Mouse (Mus musculus) heart, adult 11 months (tissue): ENCODE measurements around the gene Frmd4b.

Experiments
- DNase-seq: peaks from one replicate; pipeline ENCODE4 v3.0.0; 2022

The Frmd4b gene

DNA sequence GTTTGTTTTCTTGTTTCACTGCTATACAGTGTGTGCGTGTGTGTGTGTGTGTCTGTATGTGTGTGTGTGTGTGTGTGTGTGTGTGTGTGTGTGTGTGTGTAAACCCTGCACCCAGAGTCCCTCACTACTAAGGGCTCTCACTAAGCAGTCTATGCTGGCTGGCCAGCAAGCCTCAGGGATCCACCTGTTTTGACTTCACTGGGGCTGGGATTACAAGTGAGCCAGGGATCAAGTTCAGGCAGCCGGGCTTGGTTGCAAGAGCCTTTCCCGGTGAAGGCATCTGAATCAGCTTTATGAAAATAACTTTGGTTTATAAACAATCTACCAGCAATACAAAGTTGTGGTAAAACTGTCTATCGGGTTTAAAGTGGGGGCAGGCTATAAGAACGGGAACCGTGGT lies 206.0 kb downstream of the Frmd4b start:
- no peak for DNase-seq

- peak; percentile 91 for DNase-seq
These were observed 207.7 kb downstream of the Frmd4b start for GRCm38 (mm10) chr6:97409467-97410239.

DNA sequence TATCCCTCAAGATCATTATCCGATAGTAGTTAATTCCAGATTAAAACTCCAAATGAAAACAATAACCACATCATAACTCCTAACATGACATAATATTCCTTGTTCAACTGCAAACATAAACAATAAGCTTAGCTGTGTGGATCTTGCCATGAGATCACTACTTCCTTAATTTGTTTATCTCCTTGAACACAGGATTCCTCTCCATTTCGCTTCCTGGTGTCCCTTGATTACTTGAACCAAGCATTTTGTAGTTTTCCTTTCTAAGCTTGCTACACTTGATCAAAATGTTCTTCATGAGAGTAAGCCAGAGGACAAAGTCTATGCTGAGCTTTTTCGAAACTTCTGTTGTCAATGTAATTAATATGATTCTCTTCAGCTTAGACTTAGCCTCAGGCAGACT lies 209.4 kb downstream of the Frmd4b start:
- no peak for DNase-seq

- peak; percentile 88 for DNase-seq
These were observed 209.9 kb downstream of the Frmd4b start for GRCm38 (mm10) chr6:97407425-97407824.

DNA sequence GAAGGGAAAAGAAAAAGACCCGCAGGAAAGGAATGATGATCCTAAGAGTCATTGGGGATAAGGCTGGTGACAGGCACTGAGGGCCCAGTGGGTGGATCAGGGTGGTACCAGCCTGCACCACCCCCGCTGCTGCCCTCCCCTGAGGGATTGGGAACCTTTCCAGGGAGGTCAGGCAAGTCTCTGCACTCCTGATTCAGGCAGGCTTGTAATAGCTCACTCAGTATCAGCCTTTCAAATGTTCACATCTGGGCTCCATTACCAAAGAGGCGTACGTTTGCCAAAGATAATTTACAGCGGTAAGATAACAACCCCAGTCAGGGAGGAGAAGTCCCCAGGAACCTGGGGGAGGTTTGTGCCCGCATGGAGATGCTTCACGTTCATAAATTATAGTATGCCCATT lies 212.0 kb downstream of the Frmd4b start:
- peak; percentile 95 for DNase-seq

DNA sequence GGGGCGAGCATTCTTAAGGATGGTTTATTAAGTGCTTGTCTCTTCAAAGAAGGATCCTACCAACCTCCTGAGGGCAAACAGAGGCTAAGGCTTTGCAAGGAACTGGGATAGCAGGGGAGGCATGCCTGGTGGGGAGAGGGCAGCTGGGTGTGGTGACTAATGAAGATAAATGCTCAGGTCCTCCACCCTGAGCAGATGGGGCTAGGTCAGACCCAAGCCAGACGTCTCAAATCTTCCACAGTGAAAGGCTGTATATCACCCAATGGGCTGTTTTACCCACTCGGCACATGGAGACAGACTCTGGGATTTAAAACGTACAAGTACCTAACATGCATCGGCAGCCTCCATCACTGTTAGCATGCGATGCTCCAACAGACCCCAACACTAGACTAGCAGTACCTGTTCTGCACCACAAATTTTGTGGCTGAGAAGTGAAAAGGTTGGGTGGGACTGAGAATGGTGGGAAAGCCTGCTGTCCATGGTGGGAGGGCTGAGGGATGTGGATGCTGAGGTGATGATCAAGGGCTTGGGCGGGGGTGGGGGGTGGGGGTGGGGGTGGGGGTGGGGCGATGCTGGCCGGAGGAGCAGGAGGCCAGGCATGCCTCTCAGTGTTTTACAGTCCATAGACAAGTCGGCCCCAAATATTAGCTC lies 214.4 kb downstream of the Frmd4b start:
- DNase-seq: peak; percentile 68

GRCm38 (mm10) chr6:97400446-97400845 lies 216.9 kb downstream of the Frmd4b start:
- DNase-seq: peak; percentile 79

DNA sequence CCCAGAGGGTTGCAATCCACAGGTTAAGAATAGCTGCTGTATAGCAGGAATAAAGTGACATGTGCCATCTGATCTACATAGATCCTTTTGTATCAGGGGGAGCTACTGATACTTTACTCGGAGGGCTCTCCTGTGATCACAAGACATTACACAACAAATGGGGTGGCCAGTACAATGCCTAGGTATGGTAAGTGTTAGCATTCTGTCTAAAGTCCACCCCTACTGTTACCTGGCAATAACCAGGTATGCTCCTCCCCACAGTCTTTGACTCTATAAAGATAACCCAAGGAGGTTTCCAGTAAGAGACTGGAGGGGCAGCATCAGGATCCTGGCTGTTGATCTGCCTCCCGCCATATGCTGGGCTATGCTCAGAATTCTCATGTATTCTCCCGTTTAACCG lies 219.4 kb downstream of the Frmd4b start:
- no peak for DNase-seq

GRCm38 (mm10) chr6:97396957-97397354 lies 220.4 kb downstream of the Frmd4b start:
- peak; percentile 88 for DNase-seq

GRCm38 (mm10) chr6:97396351-97396956 lies 220.9 kb downstream of the Frmd4b start:
- peak; percentile 88 for DNase-seq

GRCm38 (mm10) chr6:97395477-97396350 lies 221.6 kb downstream of the Frmd4b start:
- DNase-seq: peak; percentile 94

GRCm38 (mm10) chr6:97394473-97395075 lies 222.8 kb downstream of the Frmd4b start:
- peak; percentile 85 for DNase-seq

GRCm38 (mm10) chr6:97392912-97393311 lies 224.4 kb downstream of the Frmd4b start:
- peak; percentile 64 for DNase-seq

- peak; percentile 77 for DNase-seq
These were observed 230.0 kb downstream of the Frmd4b start for GRCm38 (mm10) chr6:97387388-97387787.

DNA sequence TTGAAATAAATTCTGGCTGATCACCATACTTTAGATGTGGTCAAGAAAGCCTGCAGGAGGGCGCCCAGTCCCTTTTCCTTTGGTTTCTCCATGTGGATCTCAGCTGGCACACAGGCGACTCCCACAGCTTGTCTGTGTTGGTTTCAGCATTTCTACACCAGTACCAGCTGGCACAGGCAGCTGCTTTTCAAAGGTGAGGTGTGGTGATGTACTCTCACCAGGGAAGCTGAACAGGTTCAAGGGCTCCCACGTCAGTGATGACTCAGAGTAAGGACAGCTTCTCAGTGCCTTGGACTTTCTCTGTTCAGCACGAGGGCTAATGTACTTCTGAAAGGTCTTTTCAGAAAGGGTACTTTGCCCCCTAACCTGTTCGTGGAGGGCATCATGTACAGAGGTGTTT lies 232.4 kb downstream of the Frmd4b start:
- peak; percentile 75 for DNase-seq

- peak; percentile 78 for DNase-seq
These were observed 236.1 kb downstream of the Frmd4b start for GRCm38 (mm10) chr6:97381275-97381674.

DNA sequence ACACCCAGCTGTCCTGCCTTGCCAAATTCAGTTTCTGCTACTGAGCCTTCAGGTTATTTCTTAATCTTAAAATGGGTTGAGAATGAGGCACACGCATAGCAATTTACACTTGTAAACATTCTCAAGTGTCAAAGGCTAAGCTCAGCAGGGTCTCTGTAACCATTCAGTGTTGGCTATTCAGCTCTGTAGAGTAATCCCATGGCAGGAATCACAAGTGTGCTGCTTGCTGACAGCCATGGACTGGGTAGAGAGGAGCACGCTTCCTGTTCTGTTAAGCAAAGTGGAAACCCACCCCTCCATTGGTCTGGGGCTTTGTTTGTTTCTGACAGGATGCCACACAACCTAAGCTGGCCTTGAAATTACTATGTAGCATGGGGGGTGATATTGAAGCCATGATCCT lies 246.4 kb downstream of the Frmd4b start:
- DNase-seq: peak; percentile 49

GRCm38 (mm10) chr6:97370460-97370859 lies 246.9 kb downstream of the Frmd4b start:
- peak; percentile 36 for DNase-seq

- DNase-seq: peak; percentile 78
These were observed 253.5 kb downstream of the Frmd4b start for GRCm38 (mm10) chr6:97363846-97364245.

DNA sequence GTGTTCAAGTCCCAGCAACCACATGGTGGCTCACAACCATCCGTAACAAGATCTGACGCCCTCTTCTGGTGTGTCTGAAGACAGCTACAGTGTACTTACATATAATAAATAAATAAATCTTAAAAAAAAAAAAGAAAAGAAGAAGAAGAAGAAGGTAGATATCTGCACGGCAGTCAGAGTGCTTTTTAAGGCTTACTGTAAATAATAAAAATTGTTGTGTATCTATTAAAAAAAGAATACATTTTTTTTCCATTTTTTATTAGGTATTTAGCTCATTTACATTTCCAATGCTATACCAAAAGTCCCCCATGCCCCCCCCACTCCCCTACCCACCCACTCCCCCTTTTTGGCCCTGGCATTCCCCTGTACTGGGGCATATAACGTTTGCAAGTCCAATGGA lies 259.7 kb downstream of the Frmd4b start:
- peak; percentile 12 for DNase-seq

GRCm38 (mm10) chr6:97356612-97357011 lies 260.7 kb downstream of the Frmd4b start:
- DNase-seq: peak; percentile 81

DNA sequence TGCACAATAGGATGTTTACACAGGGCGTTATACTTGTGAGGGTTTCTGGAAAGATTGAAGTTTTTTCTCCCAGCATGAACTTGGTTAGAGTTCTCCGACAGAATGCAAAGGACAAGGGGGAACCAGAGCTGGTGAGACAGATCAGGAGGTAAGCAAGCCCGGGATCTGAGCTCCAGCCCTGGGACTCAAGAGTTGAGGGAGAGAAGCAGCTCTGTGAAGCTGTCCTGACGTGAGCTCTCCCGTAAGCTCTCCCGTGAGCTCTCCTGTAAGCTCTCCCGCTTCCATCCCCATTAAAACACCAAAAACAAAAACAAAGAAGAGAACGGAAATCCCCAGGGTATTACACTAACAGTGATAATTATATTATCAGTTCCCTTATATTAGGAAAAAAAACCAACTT lies 262.2 kb downstream of the Frmd4b start:
- DNase-seq: peak; percentile 82

DNA sequence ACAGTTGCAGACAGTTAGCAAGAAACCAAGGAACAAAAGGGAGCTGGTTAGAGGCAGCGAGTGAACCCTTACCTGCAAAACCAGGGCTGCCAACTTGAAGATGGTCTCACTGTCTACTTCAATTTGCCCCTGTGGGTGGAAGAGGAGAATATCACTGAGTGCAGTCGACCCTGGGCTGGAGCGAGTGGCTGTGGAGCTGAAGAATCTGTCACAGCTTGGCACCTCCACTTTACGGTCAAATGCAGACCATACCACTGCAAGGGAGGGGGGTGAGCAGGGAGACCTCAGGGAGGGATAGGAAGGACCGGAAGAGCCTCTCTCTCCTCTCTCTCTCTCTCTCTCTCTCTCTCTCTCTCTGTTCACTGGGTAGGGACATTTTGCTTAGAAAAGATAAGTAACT lies 263.4 kb downstream of the Frmd4b start:
- no peak for DNase-seq
